Mouse (Mus musculus): ENCODE measurements around the gene Vmp1. TPM values are rescaled to one million over a fixed set of nuclear protein-coding genes. Genes with fewer than 3 reads are reported as not detected.
A peak's percentile ranks its signal among the peaks of the same experiment; 100 is the strongest.

Gene Vmp1
- total RNA-seq, 4 experiments from 2014 or later, result 99.8 to 209 (median 138) TPM

- no peak for DNase-seq
Observed at GRCm38 (mm10) chr11:86558258-86558657, 125.4 kb downstream of the Vmp1 start.

DNA sequence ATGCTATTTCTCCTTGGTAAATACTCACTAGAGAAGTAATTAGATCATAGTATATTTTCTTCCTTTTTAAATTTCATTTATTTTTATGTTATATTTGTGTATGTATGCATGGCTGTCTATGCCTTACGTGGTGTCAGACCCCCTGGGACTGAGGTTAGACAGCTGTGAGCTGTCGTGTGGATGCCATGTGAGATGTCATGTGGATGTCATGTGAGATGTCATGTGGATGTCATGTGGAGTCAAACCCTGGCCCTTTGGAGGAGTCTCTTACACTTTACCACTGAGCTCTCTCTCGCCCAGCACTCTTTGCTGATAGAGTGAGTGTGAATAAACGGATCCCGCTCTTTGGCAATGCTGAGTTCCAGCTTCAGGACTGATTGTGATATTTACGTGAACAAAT lies 130.1 kb downstream of the Vmp1 start:
- DNase-seq, result no peak

GRCm38 (mm10) chr11:86547412-86547811 lies 136.2 kb downstream of the Vmp1 start:
- DNase-seq, result no peak

DNA sequence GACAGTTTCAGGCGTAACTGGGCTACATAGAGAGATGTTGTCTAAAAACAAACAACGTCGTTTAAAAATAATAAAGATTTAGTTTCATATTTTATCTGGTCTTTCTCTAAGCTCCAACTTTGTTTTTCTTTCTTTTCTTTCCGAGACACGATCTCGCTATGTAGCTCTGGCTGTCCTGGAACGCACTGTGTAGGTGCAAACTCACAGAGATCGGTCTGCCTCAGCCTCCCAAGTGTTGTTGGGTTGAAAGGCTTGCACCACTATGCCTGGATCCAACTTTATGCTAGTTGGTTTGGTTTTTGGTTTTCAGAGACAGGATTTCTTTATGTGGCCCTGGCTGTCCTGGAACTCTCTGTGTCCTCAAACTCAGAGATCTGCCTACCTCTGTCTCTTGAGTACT lies 138.1 kb downstream of the Vmp1 start:
- DNase-seq, result no peak

GRCm38 (mm10) chr11:86544639-86545299 lies 138.9 kb downstream of the Vmp1 start, which contains the start of the genes Rps6kb1 and Tubd1:
TSS of gene Rps6kb1 (minus strand) at chr11:86544805.
TSS of gene Tubd1 (plus strand) at chr11:86544991.
- DNase-seq, result peak; percentile 99

GRCm38 (mm10) chr11:86543960-86544638 lies 139.5 kb downstream of the Vmp1 start:
- no peak for DNase-seq

DNA sequence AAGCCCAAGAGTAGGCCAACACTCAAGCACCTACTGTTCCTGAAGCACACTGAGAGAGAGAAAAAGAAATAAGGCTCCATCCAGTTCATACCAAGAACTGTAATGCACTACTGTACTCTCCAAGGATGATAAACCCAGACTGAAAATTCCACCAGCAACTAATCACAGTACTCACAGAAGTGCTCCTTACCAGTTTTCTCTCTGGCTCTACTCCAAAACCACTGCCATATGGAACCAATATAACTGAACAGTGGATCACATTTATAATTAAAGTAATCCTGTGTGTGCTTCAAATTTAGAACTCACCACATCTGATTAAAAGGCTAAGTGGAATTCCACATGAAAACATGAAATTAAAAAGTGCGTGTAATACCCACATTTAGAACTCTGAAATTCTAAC lies 140.8 kb downstream of the Vmp1 start:
- DNase-seq, result no peak

DNA sequence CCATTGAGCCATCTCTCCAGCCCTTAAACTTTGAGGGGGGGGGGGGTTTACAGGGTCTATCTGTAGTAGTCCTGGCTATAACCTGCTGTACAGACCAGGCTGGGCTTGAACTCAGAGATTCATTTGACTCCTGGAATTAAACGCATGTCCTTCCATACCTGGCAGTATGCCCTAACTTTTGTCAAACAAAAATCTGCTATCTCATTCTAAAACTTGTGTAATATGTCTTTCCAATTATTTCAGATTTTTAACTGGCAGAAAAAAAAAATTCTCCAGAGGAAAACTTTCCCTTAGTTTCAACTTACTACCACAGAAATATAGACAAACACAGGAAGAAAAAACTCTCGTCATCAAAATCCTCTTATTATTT lies 143.2 kb downstream of the Vmp1 start:
- no peak for DNase-seq

DNA sequence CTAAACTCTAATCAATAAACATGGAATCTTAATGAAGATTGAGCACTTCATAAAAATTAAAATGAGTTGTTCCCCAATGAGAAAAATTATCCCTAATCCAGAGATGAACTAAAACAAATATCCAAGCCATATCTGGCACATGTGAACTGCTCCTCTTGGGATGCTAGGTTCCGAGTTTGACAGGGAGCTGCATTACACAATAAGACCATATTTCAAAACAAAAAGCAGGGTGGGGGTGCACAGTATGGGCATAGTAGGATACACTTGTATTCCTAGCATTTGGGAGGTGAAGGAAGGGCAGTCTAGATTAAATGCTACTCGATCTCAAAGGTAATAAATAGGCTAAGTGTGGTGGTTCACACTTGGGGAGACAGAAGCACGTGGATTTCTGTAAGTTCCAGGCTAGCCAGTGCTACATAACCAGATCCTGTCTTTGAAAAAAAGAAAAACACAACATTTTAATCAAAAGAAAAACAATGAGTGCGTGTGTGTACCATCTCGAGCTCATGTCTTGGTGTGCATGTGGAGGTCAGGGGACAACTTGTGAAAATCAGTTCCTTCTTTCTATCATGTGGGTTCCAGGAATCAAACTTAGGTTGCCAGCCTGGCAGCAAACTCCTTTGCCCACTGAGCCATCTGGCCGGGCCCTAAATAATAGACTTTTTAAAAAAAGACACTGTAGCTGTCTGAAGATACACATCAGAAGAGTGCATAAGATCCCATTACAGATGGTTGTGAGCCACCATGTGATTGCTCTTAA lies 143.7 kb downstream of the Vmp1 start:
- no peak for DNase-seq

DNA sequence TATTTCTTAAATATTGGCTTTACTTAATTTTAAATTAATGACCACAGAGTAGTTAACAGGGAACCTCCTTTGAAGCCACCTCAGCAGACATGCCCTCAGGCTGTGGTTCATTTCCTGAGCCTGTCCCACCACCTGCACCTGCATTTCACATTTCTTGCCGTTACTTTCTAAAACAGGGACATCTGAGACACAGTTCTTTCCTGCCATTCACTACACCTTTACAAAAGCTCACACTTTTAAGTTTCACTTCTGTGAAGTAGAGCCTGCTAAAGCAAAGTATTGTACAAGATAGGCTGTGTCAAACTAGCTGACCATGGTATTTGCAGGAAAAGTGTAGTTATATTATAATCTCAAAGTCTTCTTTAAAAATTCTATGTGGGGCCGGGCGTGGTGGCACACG lies 144.8 kb downstream of the Vmp1 start:
- no peak for DNase-seq

- DNase-seq, result no peak
Observed at GRCm38 (mm10) chr11:86534201-86534910, 149.3 kb downstream of the Vmp1 start.

Small RNA genes within 50 kb of the gene (microRNA-seq; reads per million reads assigned to microRNA genes)
- 3,673 to 32,568 reads per million in 2 experiments for gene Mir21a

Other genes with a start within 250 kb of the Vmp1 start
- 10 to 100 TPM; 31.1 to 40.7 (median 35.9) TPM for gene Rnft1, start 199.2 kb downstream of the Vmp1 start, total RNA-seq (2022)
- 10 to 100 TPM; 37.4 to 52.1 (median 46.9) TPM for gene Rps6kb1, start 139.0 kb downstream of the Vmp1 start, total RNA-seq (2022)
- 10 to 100 TPM; 10.5 to 11.5 (median 11.4) TPM for gene Tubd1, start 138.8 kb downstream of the Vmp1 start, total RNA-seq (2022)
- gene Ptrh2, start 149 bp upstream of the Vmp1 start, total RNA-seq (2022), result 10 to 100 TPM; 15.7 to 17.9 (median 17.2) TPM
- gene Cltc, start 73.7 kb upstream of the Vmp1 start, total RNA-seq (2022), result 100 to 1,000 TPM; 283 to 302 (median 294) TPM
- 10 to 100 TPM; 29.7 to 35.1 (median 32.2) TPM for gene Dhx40, start 123.9 kb upstream of the Vmp1 start, total RNA-seq (2022)

Measured in adrenal gland, adult 8-10 months (tissue).